Mouse (Mus musculus): ENCODE measurements around the gene Gm10358. TPM values are rescaled to one million over a fixed set of nuclear protein-coding genes. Genes with fewer than 3 reads are reported as not detected.
A peak's percentile ranks its signal among the peaks of the same experiment; 100 is the strongest.
"Not testable (repeated sequence)": the region's sequence is repeated elsewhere in the genome, so short reads cannot be mapped to it uniquely, and the experiment has no call there.

Gene Gm10358
- total RNA-seq (2014; rRNA removed) = 0.31 and 0.33 TPM in 2 replicates
- polyA plus RNA-seq (2015; fragmentation: Nextera tagmentation; extraction: Ambion mirVana) = 0.23 TPM in 2 replicates

GRCm38 (mm10) chr8:75406489-75406888 lies at the start of gene Gm10358:
Gm10358 (minus strand) TSS chr8:75406589.
- no peak for DNase-seq
- Histone ChIP-seq H3K27me3 (ENCODE audit: insufficient read depth, low read length) (no peaks in the 10 kb centered on the region), H3K36me3 (ENCODE audit: insufficient read depth) (no peaks in the 10 kb centered on the region), H3K4me3 (ENCODE audit: low read depth, low read length) (no peak within 1 kb of the TSS), H3K27ac (ENCODE audit: low read depth, low read length) (no peak within 1 kb of the TSS), H3K9me3 (ENCODE audit: low read length) (no peaks in the 10 kb centered on the region), H3K9ac (no peak within 1 kb of the TSS), H3K4me2 (ENCODE audit: low read depth) (no peak within 1 kb of the TSS), H3K4me1 (ENCODE audit: insufficient read depth) (no peaks in the 10 kb centered on the region)
- no peak for TF ChIP-seq CTCF (IDR thresholded peaks at IDR 0.05; ENCODE audit: low read depth)
- 96% methylated on average over 5 of the region's 5 CpGs for WGBS
- ATAC-seq = no peak

- TF ChIP-seq CTCF (IDR thresholded peaks at IDR 0.05; ENCODE audit: low read depth) = no peak
- no peaks in the 10 kb centered on the region for H3K9me3 ChIP-seq (ENCODE audit: low read length)
- no peak for ATAC-seq
- no peak within 1 kb of the TSS for H3K4me3 ChIP-seq (ENCODE audit: low read depth, low read length)
- H3K9ac ChIP-seq = no peak within 1 kb of the TSS
- H3K27me3 ChIP-seq (ENCODE audit: insufficient read depth, low read length) = no peaks in the 10 kb centered on the region
- no peak within 1 kb of the TSS for H3K4me2 ChIP-seq (ENCODE audit: low read depth)
- WGBS = 93% methylated on average over 7 of the region's 7 CpGs
- no peaks in the 10 kb centered on the region for H3K4me1 ChIP-seq (ENCODE audit: insufficient read depth)
- H3K36me3 ChIP-seq (ENCODE audit: insufficient read depth) = no peaks in the 10 kb centered on the region
- H3K27ac ChIP-seq (ENCODE audit: low read depth, low read length) = no peak within 1 kb of the TSS
- no peak for DNase-seq
Measured at GRCm38 (mm10) chr8:75448394-75448793, 42.0 kb upstream of the Gm10358 start, which contains the start of gene Iqcm. Iqcm (plus strand) TSS chr8:75448694.

- H3K4me2 ChIP-seq (ENCODE audit: low read depth); H3K9ac ChIP-seq: not testable (repeated sequence)
Measured at GRCm38 (mm10) chr8:75415696-75416095, 9.3 kb upstream of the Gm10358 start.

GRCm38 (mm10) chr8:75384770-75385290 lies 21.6 kb downstream of the Gm10358 start:
- ATAC-seq (no peak), DNase-seq (no peak)
- Histone ChIP-seq H3K4me3 (ENCODE audit: low read depth, low read length) (no peak overlapping the region), H3K4me1 (ENCODE audit: insufficient read depth) (no peaks in the 10 kb centered on the region), H3K4me2 (ENCODE audit: low read depth) (no peak overlapping the region), H3K27me3 (ENCODE audit: insufficient read depth, low read length) (no peaks in the 10 kb centered on the region), H3K9me3 (ENCODE audit: low read length) (no peaks in the 10 kb centered on the region), H3K9ac (no peak overlapping the region), H3K36me3 (ENCODE audit: insufficient read depth) (no peaks in the 10 kb centered on the region), H3K27ac (ENCODE audit: low read depth, low read length) (no peak overlapping the region)
- 89% methylated on average over 4 of the region's 4 CpGs for WGBS
- no peak for TF ChIP-seq CTCF (IDR thresholded peaks at IDR 0.05; ENCODE audit: low read depth)

More at GRCm38 (mm10) chr8:75415696-75416095, 9.3 kb upstream of the Gm10358 start:
- not testable (repeated sequence) for ATAC-seq; H3K27ac ChIP-seq (ENCODE audit: low read depth, low read length); H3K9me3 ChIP-seq (ENCODE audit: low read length); H3K36me3 ChIP-seq (ENCODE audit: insufficient read depth); H3K4me1 ChIP-seq (ENCODE audit: insufficient read depth); H3K27me3 ChIP-seq (ENCODE audit: insufficient read depth, low read length); H3K4me3 ChIP-seq (ENCODE audit: low read depth, low read length); DNase-seq
- WGBS = 64% methylated on average over 3 of the region's 3 CpGs

- ATAC-seq (peak; percentile 82; the same call in 1 of the 2 replicates), DNase-seq (peak; percentile 20)
- TF ChIP-seq CTCF (IDR thresholded peaks at IDR 0.05; ENCODE audit: low read depth) = no peak
- H3K9ac ChIP-seq = no peak overlapping the region
- no peak overlapping the region for H3K4me2 ChIP-seq (ENCODE audit: low read depth)
- no peaks in the 10 kb centered on the region for H3K27me3 ChIP-seq (ENCODE audit: insufficient read depth, low read length)
- H3K4me1 ChIP-seq (ENCODE audit: insufficient read depth) = no peaks in the 10 kb centered on the region
- H3K4me3 ChIP-seq (ENCODE audit: low read depth, low read length) = no peak overlapping the region
- H3K27ac ChIP-seq (ENCODE audit: low read depth, low read length) = no peak overlapping the region
- H3K36me3 ChIP-seq (ENCODE audit: insufficient read depth) = no peaks in the 10 kb centered on the region
- WGBS = 17% methylated on average over 1 of the region's 1 CpGs
- no peaks in the 10 kb centered on the region for H3K9me3 ChIP-seq (ENCODE audit: low read length)
Measured at GRCm38 (mm10) chr8:75375530-75376123, 30.8 kb downstream of the Gm10358 start.

GRCm38 (mm10) chr8:75372006-75372405 lies 34.4 kb downstream of the Gm10358 start:
- H3K4me1 ChIP-seq (ENCODE audit: insufficient read depth) = no peaks in the 10 kb centered on the region
- H3K4me3 ChIP-seq (ENCODE audit: low read depth, low read length) = no peak overlapping the region
- TF ChIP-seq CTCF (IDR thresholded peaks at IDR 0.05; ENCODE audit: low read depth) = no peak
- no peak for DNase-seq
- 93% methylated on average over 2 of the region's 2 CpGs for WGBS
- H3K4me2 ChIP-seq (ENCODE audit: low read depth) = no peak overlapping the region
- no peaks in the 10 kb centered on the region for H3K9me3 ChIP-seq (ENCODE audit: low read length)
- H3K27me3 ChIP-seq (ENCODE audit: insufficient read depth, low read length) = no peaks in the 10 kb centered on the region
- ATAC-seq = no peak
- no peak overlapping the region for H3K9ac ChIP-seq
- no peaks in the 10 kb centered on the region for H3K36me3 ChIP-seq (ENCODE audit: insufficient read depth)
- H3K27ac ChIP-seq (ENCODE audit: low read depth, low read length) = no peak overlapping the region

Other genes starting within 250 kb of the Gm10358 start
- 4.7 and 11.6 TPM in 2 replicates for gene Rasd2, start 192.6 kb downstream of the Gm10358 start, total RNA-seq (2014; rRNA removed)
- gene Rasd2, start 192.6 kb downstream of the Gm10358 start, polyA plus RNA-seq (2015; fragmentation: Nextera tagmentation; extraction: Ambion mirVana) = 1.8 and 4.7 TPM in 2 replicates
- gene Iqcm, start 42.1 kb upstream of the Gm10358 start, total RNA-seq (2014; rRNA removed) = 0.10 and 0.23 TPM in 2 replicates
- 0.25 TPM in 1 of 2 replicates, not detected in the other for gene Iqcm, start 42.1 kb upstream of the Gm10358 start, polyA plus RNA-seq (2015; fragmentation: Nextera tagmentation; extraction: Ambion mirVana)